Mouse (Mus musculus): ENCODE results near the gene Kpna4. TPM values are rescaled to one million over a fixed set of nuclear protein-coding genes. Genes with fewer than 3 reads are reported as not detected.
A peak's percentile ranks its signal among the peaks of the same experiment; 100 is the strongest.

Gene Kpna4
- polyA plus RNA-seq, 1 experiment from 2014 or later = 41.6 TPM

- Histone ChIP-seq H3K9me3 (ENCODE audit: control insufficient read depth, low read length) (no peaks in the 10 kb centered on the region), H3K27ac (ENCODE audit: low read depth, low read length) (peak overlapping the region; percentile 93), H3K9ac (ENCODE audit: low read depth, low read length) (peak overlapping the region; percentile 96), H3K4me1 (ENCODE audit: control insufficient read depth, insufficient read depth, low read length) (peaks cover 10% of the 10 kb centered on the region; the same call in 1 of the 2 replicates), H3K36me3 (ENCODE audit: control insufficient read depth, insufficient read depth, low read length) (no peaks in the 10 kb centered on the region), H3K27me3 (ENCODE audit: control insufficient read depth, insufficient read depth, low read length) (no peaks in the 10 kb centered on the region), H3K4me3 (ENCODE audit: low read length) (peak overlapping the region; percentile 94), H3K4me2 (replicated peaks; ENCODE audit: low read depth, low read length) (peak overlapping the region; percentile 47)
- under 1% methylated on average over 35 of the region's 35 CpGs for WGBS
- ATAC-seq (ENCODE audit: low FRiP score, low TSS enrichment) = no peak
Observed at GRCm38 (mm10) chr3:69125891-69126508, 913 bp downstream of the Kpna4 start.

DNA sequence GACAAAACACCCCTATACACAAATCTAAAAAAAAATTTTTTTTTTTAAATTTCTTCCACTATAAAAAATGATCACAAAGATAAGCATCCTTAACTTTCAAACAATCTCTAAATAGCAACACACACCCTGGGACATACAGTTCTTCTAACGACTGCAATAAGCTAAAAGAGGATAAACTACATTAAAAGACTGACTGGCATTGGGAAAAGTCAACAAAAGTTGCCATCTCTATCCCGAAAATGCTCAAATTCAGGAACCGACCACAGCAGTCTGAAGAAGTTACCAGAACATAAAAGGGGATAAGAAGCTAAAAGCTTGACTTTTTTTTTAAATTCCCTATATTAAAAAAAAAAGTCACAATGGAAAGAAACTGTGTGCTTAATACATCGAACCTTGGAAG is 1.5 kb downstream of the Kpna4 start:
- H3K9ac ChIP-seq (ENCODE audit: low read depth, low read length) = peak overlapping the region; percentile 96; the same call in 1 of the 2 replicates
- 13% methylated on average over 4 of the region's 4 CpGs for WGBS
- no peak for ATAC-seq (ENCODE audit: low FRiP score, low TSS enrichment)

DNA sequence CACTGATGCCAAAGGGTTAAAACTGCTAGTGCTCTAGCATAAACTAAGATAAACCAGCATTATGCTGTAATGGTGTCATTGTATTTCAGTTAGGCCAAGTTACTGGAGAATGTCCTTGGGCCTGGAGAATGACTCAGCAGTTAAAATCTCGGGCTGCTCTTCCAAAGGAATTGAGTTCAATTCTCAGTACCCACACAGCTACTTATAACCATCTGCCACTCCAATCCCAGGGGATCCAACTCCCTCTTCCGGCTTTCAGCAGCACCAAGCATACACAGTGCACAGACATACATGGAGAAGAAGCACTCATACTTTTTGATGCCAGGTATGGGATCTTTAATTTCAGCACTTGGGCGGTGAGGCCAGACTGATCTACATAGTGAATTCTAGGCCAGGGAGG is 8.1 kb downstream of the Kpna4 start:
- Histone ChIP-seq H3K4me1 (ENCODE audit: control insufficient read depth, insufficient read depth, low read length) (0 out of 2 replicates have a peak, but pooled peaks cover 3% of the 10 kb centered on the region), H3K27ac (ENCODE audit: low read depth, low read length) (no peak overlapping the region), H3K4me2 (replicated peaks; ENCODE audit: low read depth, low read length) (no peak overlapping the region), H3K9me3 (ENCODE audit: control insufficient read depth, low read length) (no peaks in the 10 kb centered on the region), H3K4me3 (ENCODE audit: low read length) (no peak overlapping the region), H3K36me3 (ENCODE audit: control insufficient read depth, insufficient read depth, low read length) (no peaks in the 10 kb centered on the region), H3K9ac (ENCODE audit: low read depth, low read length) (no peak overlapping the region), H3K27me3 (ENCODE audit: control insufficient read depth, insufficient read depth, low read length) (no peaks in the 10 kb centered on the region)
- no peak for ATAC-seq (ENCODE audit: low FRiP score, low TSS enrichment)
- WGBS = 73% methylated on average over 3 of the region's 3 CpGs

More for the DNA sequence above, 1.5 kb downstream of the Kpna4 start:
- H3K4me1 ChIP-seq (ENCODE audit: control insufficient read depth, insufficient read depth, low read length) = peaks cover 10% of the 10 kb centered on the region; the same call in 1 of the 2 replicates
- peak overlapping the region; percentile 47 for H3K4me2 ChIP-seq (replicated peaks; ENCODE audit: low read depth, low read length)
- H3K4me3 ChIP-seq (ENCODE audit: low read length) = peak overlapping the region; percentile 94
- H3K27ac ChIP-seq (ENCODE audit: low read depth, low read length) = no peak overlapping the region; the same call in 1 of the 2 replicates
- no peaks in the 10 kb centered on the region for H3K27me3 ChIP-seq (ENCODE audit: control insufficient read depth, insufficient read depth, low read length)
- H3K9me3 ChIP-seq (ENCODE audit: control insufficient read depth, low read length) = no peaks in the 10 kb centered on the region
- H3K36me3 ChIP-seq (ENCODE audit: control insufficient read depth, insufficient read depth, low read length) = no peaks in the 10 kb centered on the region

GRCm38 (mm10) chr3:69114760-69115159 is 12.2 kb downstream of the Kpna4 start:
- no peak overlapping the region for H3K9ac ChIP-seq (ENCODE audit: low read depth, low read length)
- no peaks in the 10 kb centered on the region for H3K27me3 ChIP-seq (ENCODE audit: control insufficient read depth, insufficient read depth, low read length)
- no peak overlapping the region for H3K27ac ChIP-seq (ENCODE audit: low read depth, low read length)
- 81% methylated on average over 1 of the region's 1 CpGs for WGBS
- no peaks in the 10 kb centered on the region for H3K9me3 ChIP-seq (ENCODE audit: control insufficient read depth, low read length)
- H3K4me2 ChIP-seq (replicated peaks; ENCODE audit: low read depth, low read length) = no peak overlapping the region
- no peak for ATAC-seq (ENCODE audit: low FRiP score, low TSS enrichment)
- H3K4me3 ChIP-seq (ENCODE audit: low read length) = no peak overlapping the region
- H3K4me1 ChIP-seq (ENCODE audit: control insufficient read depth, insufficient read depth, low read length) = 0 out of 2 replicates have a peak, but pooled peaks cover 3% of the 10 kb centered on the region
- H3K36me3 ChIP-seq (ENCODE audit: control insufficient read depth, insufficient read depth, low read length) = no peaks in the 10 kb centered on the region

GRCm38 (mm10) chr3:69113956-69114355 is 13.0 kb downstream of the Kpna4 start:
- H3K4me3 ChIP-seq (ENCODE audit: low read length) = no peak overlapping the region
- H3K4me1 ChIP-seq (ENCODE audit: control insufficient read depth, insufficient read depth, low read length) = 0 out of 2 replicates have a peak, but pooled peaks cover 3% of the 10 kb centered on the region
- H3K27me3 ChIP-seq (ENCODE audit: control insufficient read depth, insufficient read depth, low read length) = no peaks in the 10 kb centered on the region
- 75% methylated on average over 1 of the region's 1 CpGs for WGBS
- no peaks in the 10 kb centered on the region for H3K36me3 ChIP-seq (ENCODE audit: control insufficient read depth, insufficient read depth, low read length)
- no peak overlapping the region for H3K4me2 ChIP-seq (replicated peaks; ENCODE audit: low read depth, low read length)
- H3K27ac ChIP-seq (ENCODE audit: low read depth, low read length) = no peak overlapping the region
- ATAC-seq (ENCODE audit: low FRiP score, low TSS enrichment) = no peak
- no peak overlapping the region for H3K9ac ChIP-seq (ENCODE audit: low read depth, low read length)
- no peaks in the 10 kb centered on the region for H3K9me3 ChIP-seq (ENCODE audit: control insufficient read depth, low read length)

DNA sequence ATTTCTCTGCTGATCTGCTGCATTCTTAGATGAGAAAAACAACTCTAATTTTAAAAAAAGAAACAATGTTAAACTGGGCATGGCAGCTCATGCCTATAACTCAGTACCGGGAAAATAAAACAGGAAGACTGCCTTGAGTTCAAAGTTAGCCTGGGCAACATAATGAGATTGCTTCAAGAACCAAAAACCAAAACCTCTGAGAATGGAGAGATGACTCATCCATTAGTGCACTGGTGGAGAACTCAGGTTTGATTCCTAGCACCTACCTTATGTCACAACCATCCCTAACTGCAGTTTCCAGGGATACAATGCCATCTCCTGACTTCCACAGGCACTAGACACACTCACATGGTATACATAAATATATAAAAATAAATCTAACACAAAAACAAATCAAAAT is 17.8 kb downstream of the Kpna4 start:
- Histone ChIP-seq H3K27me3 (ENCODE audit: control insufficient read depth, insufficient read depth, low read length) (no peaks in the 10 kb centered on the region), H3K4me3 (ENCODE audit: low read length) (no peak overlapping the region), H3K4me2 (replicated peaks; ENCODE audit: low read depth, low read length) (no peak overlapping the region), H3K27ac (ENCODE audit: low read depth, low read length) (no peak overlapping the region), H3K4me1 (ENCODE audit: control insufficient read depth, insufficient read depth, low read length) (no peaks in the 10 kb centered on the region), H3K36me3 (ENCODE audit: control insufficient read depth, insufficient read depth, low read length) (no peaks in the 10 kb centered on the region), H3K9ac (ENCODE audit: low read depth, low read length) (no peak overlapping the region), H3K9me3 (ENCODE audit: control insufficient read depth, low read length) (no peaks in the 10 kb centered on the region)
- 88% methylated on average over 1 of the region's 1 CpGs for WGBS
- no peak for ATAC-seq (ENCODE audit: low FRiP score, low TSS enrichment)

DNA sequence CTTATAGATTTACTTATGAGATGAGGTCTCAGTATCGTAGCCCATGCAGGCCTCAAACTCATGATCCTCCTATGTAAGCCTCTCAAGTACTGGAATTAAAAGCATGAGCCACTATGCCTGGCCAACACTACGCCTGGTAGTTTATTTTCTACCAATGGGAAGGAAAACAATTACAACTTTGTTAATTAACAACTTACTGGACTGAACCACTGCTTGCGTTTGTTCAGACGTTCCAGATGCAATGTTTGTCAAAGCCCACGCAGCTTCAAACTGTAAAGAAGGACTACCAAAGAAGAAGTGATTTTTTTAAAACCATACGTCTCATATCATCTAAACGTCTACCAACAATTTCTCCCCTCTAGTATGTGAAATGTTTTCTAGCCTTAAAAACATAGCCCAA is 32.5 kb downstream of the Kpna4 start:
- peaks cover 43% of the 10 kb centered on the region for H3K36me3 ChIP-seq (ENCODE audit: control insufficient read depth, insufficient read depth, low read length)
- 87% methylated on average over 7 of the region's 7 CpGs for WGBS
- H3K27ac ChIP-seq (ENCODE audit: low read depth, low read length) = no peak overlapping the region
- no peaks in the 10 kb centered on the region for H3K4me1 ChIP-seq (ENCODE audit: control insufficient read depth, insufficient read depth, low read length)
- no peaks in the 10 kb centered on the region for H3K27me3 ChIP-seq (ENCODE audit: control insufficient read depth, insufficient read depth, low read length)
- no peak for ATAC-seq (ENCODE audit: low FRiP score, low TSS enrichment)
- H3K4me3 ChIP-seq (ENCODE audit: low read length) = no peak overlapping the region
- H3K9ac ChIP-seq (ENCODE audit: low read depth, low read length) = no peak overlapping the region
- H3K4me2 ChIP-seq (replicated peaks; ENCODE audit: low read depth, low read length) = no peak overlapping the region
- H3K9me3 ChIP-seq (ENCODE audit: control insufficient read depth, low read length) = no peaks in the 10 kb centered on the region

DNA sequence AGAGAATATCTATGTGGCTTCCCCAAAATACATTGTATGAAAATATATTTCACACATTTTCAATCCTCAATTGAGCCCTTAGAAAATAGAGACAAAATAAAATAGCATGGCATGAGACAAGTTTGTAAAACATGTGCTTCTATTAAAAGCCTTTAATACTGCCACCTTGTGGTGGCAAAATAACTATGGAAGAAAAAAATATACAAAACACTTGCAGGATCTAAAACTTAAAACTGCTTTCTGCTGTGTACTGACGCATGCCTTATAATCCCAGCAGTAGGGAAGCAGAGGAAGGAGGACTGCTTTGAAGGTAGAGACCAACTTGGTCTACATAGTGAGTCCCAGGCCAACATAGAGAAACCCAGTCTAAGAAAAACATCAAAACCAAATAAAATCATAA is 62.9 kb downstream of the Kpna4 start:
- no peak overlapping the region for H3K4me3 ChIP-seq (ENCODE audit: low read length)
- no peaks in the 10 kb centered on the region for H3K4me1 ChIP-seq (ENCODE audit: control insufficient read depth, insufficient read depth, low read length)
- H3K27me3 ChIP-seq (ENCODE audit: control insufficient read depth, insufficient read depth, low read length) = no peaks in the 10 kb centered on the region
- no peaks in the 10 kb centered on the region for H3K9me3 ChIP-seq (ENCODE audit: control insufficient read depth, low read length)
- no peak overlapping the region for H3K4me2 ChIP-seq (replicated peaks; ENCODE audit: low read depth, low read length)
- no peak overlapping the region for H3K27ac ChIP-seq (ENCODE audit: low read depth, low read length)
- whole genome bisulfite sequencing = 55% methylated on average over 1 of the region's 1 CpGs
- H3K9ac ChIP-seq (ENCODE audit: low read depth, low read length) = no peak overlapping the region
- no peak for ATAC-seq (ENCODE audit: low FRiP score, low TSS enrichment)
- H3K36me3 ChIP-seq (ENCODE audit: control insufficient read depth, insufficient read depth, low read length) = no peaks in the 10 kb centered on the region; the same call in 1 of the 2 replicates

- no peak for ATAC-seq (ENCODE audit: low FRiP score, low TSS enrichment)
- no peak overlapping the region for H3K27ac ChIP-seq (ENCODE audit: low read depth, low read length)
- 97% methylated on average over 1 of the region's 1 CpGs for WGBS
Observed at GRCm38 (mm10) chr3:69062764-69063163, 64.1 kb downstream of the Kpna4 start.

More at GRCm38 (mm10) chr3:69062764-69063163, 64.1 kb downstream of the Kpna4 start:
- Histone ChIP-seq H3K9ac (ENCODE audit: low read depth, low read length) (no peak overlapping the region), H3K36me3 (ENCODE audit: control insufficient read depth, insufficient read depth, low read length) (no peaks in the 10 kb centered on the region), H3K4me2 (replicated peaks; ENCODE audit: low read depth, low read length) (no peak overlapping the region), H3K4me3 (ENCODE audit: low read length) (no peak overlapping the region), H3K4me1 (ENCODE audit: control insufficient read depth, insufficient read depth, low read length) (no peaks in the 10 kb centered on the region), H3K9me3 (ENCODE audit: control insufficient read depth, low read length) (no peaks in the 10 kb centered on the region), H3K27me3 (ENCODE audit: control insufficient read depth, insufficient read depth, low read length) (no peaks in the 10 kb centered on the region)
